Mouse (Mus musculus) brain, embryonic 14.5 days (tissue): Measurements from ENCODE around the gene Zfp148. TPM values are rescaled to one million over a fixed set of nuclear protein-coding genes. Genes with fewer than 3 reads are reported as not detected.
A peak's percentile ranks its signal among the peaks of the same experiment; 100 is the strongest.

ENCODE experiments used
- DNase-seq: peaks from one replicate; pipeline ENCODE4 v3.0.0-alpha.2; 2011; ENCODE audit warnings: low read depth
- CTCF ChIP-seq: fragments of 200-500 bp; IDR thresholded peaks from 2 replicates; pipeline ENCODE4 v1.5.1; 2012; ENCODE audit warnings: inconsistent platforms, mild to moderate bottlenecking, moderate library complexity, borderline replicate concordance; ENCODE audit not compliant: insufficient read depth, insufficient read length; ENCODE audit errors: extremely low read depth
- POLR2A ChIP-seq: fragments of 200-500 bp; IDR thresholded peaks from 2 replicates; pipeline ENCODE4 v1.6.1; 2012; ENCODE audit warnings: mild to moderate bottlenecking, inconsistent platforms, borderline replicate concordance; ENCODE audit not compliant: poor library complexity, insufficient read depth, insufficient read length, severe bottlenecking; ENCODE audit errors: extremely low read depth
- polyA plus RNA-seq: library from polyadenylated mRNA; depleted of rRNA; stranded (reverse); fragments of >200 nt; gene quantifications from 2 replicates; pipeline ENCODE4 v1.2.3, GENCODE M21; 2012

Zfp148 gene
- polyA plus RNA-seq, 1 experiment: 30.8 TPM

DNA sequence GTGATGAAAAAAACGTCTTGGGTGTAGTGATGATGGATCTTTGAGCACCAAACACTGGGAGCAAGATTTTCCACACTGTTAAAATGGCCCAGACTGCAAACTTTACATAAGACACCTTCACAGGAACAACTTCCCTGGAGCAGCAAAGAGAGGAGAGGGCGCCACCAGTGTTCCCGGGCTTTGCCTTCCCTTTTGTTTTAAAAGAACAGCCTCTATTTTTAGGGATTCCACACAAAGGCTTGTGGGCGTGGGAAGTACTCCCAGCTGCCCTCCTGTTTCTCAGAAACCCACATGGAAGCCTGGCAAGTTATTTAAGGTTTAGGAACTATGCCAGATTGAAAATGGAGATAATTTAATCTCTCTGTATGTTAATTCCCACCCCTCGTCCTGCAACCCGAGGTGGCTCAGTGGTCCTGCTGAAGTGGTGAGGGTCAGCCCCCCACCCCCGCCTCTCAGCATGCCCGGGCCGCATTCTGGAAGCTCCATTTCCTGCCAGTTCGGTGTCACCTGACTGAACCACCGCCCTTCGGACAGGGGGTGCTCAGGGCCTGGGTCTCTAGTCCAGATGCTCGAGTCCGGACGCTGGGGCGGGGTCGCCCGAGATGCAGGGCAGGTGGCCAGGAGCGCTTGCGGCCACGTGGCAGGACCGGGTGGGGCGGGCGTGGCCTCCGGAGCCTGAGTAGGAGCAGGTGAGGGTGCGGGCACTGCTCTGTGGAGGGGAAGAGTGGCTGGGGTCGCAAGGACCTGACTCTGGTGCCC, 136.3 kb downstream of the Zfp148 start, which contains the start of gene Slc12a8:
TSS of gene Slc12a8 (plus strand) at position 522 of the 759 bp plus-strand sequence.
- TF ChIP-seq CTCF (no peak), POLR2A (no peak)
- peak; percentile 67 for DNase-seq

DNA sequence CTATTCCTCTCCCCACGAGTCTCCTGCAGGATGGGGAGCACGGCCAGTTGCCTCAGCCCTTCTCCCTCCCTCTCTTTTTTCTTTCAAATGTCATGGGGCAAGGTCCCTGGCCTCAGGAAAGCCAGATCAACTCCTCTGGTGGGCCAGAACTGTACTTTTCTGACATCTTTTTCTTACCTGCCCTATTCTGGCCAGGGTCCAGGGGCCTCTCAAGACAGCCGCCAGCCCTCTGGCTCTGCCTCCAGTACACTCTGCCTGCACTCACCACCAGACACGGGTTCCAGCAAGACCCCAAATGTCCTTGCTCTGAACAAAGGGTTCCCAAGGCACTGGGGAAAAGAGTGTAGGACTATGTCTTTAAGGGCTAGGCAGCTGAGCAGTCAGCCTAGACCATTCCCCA, 137.0 kb downstream of the Zfp148 start:
- DNase-seq: peak; percentile 22
- TF ChIP-seq CTCF (no peak), POLR2A (no peak)

DNA sequence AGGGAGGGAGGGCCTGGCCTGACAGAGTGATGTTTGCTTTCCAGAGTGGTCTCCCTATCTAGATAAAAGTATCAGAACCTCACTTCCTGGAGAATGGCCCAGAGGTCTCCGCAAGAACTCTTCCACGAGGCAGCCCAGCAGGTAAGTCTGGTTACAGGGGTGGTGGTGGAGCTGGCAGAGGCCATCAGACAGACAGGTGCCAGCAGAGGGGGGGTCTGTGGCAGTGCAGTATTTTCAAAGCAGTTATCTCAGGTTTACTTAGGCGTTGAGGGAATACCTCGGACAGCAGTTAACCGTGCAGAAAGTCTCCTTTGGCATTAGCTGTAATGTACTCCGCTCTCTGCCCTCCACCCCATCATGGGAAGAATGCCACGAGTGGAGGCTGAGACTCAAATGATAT, 137.6 kb downstream of the Zfp148 start:
- TF ChIP-seq CTCF (no peak), POLR2A (no peak)
- DNase-seq: no peak

DNA sequence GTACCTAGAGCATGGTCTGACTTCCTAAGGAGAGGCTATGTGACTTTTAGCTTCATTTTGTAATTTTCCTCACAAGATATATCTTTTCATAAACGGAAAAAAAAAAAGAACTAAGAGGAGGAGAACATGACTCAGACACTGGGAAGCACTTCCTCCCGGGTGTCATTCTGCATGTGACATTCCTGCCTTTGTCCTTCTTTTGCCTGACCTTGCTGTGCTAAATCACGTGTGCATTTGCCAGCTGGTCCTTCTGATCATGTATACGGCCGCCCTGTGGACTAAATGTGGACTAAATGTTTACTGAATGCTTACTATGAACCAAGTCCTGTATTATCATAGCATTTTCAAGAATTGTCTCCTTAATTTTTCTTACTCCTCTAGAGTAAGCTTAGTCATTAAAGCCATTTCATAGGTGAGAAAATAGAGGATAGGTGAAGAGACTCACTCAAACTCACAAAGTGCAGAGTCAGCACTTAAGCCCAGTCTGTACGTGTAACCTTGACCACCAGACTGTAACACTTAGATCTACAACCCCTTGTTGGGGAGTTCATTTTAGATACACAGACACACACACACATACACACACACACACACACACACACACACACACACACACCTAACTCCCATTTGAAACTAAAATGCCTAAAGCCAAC, 139.4 kb downstream of the Zfp148 start:
- no peak for DNase-seq
- TF ChIP-seq CTCF (no peak), POLR2A (no peak)

DNA sequence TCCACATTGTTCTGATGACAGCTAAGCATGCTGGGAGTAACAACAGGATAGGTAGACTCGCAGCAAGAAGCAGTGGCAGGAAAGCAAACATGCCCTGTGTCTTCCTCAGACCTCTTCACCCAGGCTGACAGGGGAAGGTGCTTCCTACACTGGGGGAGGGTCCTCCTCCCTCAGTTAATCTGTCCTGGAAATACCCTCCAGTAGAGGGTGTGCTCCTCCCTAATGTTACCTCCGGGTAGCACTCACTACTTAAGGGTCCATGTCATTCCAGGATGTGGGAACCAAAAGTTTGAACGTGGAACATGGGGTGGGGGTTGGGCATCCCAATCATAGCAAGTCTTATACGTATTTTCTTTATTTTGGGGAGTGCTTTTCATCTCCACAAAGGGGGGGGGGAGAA, 141.9 kb downstream of the Zfp148 start:
- TF ChIP-seq POLR2A (no peak), CTCF (no peak)
- DNase-seq: no peak

DNA sequence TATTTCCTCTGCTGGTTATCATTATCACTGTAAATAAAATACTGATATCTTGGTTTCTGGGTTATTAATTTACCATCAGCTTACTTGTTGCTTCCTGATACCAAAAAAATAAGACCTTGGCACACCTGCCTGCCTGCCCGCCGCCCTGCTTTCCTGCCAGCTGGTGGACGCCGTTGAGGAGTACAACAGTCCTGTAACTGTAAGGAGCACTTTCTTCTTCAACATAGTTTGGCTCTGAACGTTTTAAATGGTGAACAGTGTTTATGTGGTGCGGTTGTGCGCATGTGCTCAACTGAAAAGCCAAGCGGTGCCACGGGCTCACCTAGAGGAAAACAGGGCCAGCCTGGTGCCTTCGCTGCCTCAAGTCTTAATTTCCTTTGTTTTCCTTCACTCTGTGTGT, 142.9 kb downstream of the Zfp148 start:
- peak; percentile 25 for DNase-seq
- TF ChIP-seq CTCF: no peak
- TF ChIP-seq POLR2A: no peak

DNA sequence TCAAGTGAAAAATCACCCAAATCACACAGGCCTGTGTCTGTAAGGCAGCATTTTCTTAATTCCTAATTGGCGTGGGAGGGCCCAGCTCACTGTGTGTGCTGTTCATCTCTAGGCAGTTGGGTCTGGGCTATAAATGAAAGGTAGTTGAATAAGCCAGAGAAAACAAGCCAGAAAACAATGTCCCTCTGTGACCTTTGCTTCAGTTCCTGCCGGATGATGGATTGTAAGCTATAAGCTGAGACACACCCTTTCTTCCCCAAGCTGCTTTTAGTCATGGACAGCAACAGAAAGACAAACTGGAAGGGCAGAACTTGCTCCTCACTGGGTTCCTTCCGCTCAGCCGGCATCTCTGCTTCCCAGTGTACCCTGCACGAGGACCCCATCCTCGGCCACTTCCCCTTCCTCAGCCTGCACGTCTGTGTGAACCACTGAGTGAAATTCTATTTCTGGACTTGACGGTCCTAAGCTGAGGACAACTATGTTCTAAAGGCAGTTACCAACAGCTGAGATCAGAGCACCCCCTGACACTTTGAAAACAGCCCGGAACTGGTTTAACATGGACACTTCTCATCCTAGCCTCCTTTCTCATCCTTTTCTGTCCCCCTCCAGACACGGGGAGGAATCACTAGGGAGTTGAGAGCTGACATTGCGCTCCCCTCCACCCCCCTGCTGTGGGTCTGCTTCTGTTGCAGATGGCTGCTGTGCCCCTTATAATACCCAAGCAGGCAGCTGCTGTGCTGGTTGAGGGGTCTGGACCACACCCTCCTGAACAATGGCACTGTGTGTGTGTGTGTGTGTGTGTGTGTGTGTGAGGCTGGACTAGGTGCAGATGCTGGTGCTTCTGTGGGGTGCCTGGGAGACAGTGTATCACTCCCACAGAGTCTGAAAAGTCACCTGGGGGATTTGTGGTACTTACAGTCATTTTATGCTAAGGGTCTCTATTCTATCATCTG, 149.1 kb downstream of the Zfp148 start:
- DNase-seq: peak; percentile 36
- TF ChIP-seq CTCF: no peak
- TF ChIP-seq POLR2A: no peak

DNA sequence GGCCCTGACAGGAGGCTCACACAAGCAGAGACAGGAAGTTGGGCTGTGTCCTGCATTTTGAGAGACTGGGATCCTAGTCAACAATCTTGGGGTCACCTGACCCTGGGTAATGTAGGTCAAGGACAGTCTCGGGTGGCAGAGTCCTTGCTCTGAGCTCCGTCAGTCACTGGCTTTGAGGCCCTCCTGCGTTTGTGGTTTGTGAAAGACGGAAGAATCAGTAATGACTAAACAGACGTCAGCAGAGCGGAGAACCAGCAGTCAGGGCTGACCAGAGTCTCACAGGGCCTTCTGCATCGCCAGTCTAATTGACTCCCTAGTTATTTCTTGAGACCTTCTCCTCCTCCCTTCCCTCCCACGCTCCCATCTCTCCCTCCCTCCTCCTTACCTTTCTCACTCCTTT, 150.5 kb downstream of the Zfp148 start:
- DNase-seq: no peak
- no peak for TF ChIP-seq POLR2A
- TF ChIP-seq CTCF: no peak

DNA sequence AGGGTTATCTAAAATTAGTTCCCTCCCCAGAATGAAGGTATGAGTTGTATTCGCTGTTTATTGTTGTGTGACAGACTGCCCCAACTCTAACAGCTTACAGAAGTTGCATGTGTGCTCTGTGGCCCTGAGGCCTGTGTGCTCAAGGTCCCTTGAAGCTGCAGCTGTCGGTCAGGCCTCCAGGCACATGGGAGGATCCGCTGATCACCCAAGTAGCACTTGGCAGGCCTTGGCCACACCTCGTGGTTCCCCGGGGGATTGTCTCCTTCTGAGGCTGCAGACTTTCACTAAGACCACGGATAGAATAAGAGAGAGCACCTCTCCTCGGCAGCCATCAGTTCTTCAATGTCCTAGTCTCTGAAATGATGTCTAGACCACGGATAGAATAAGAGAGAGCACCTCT, 155.8 kb downstream of the Zfp148 start:
- DNase-seq: no peak
- TF ChIP-seq CTCF (no peak), POLR2A (no peak)

DNA sequence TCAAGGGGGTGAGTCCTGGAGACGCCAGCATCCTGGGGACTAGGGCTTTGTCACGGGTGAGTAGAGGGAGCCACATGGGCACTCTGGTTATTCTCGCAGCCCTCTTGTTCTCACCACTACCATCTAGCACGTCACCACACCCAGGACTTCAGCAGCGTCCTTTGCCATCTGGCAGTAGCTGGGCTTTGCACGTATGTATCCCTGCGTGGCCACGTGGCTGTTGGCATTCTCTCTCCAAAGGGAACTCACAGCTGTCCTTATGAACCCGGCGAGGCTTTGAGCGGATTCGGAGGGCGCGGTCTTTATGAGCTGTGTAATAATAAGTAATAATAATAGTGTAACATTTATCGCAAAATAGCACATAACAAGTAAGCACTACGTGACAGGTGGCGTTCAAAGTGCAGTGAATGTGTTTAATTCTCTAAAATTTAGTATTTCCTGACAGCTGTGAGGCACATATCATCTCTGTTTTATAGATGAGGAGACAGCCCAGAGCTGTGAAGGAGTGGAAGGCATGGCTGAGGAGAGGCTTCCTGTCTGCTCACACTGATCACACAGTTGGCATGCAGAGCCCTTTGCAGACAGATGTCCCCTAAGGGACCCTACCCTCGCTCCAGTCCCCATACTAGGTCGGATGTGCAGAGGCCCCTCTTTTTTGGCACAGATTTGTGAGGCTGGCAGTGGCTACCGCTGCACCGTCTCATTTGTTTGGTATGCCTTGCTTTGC, 157.0 kb downstream of the Zfp148 start:
- peak; percentile 44 for DNase-seq

More for the DNA sequence above, 157.0 kb downstream of the Zfp148 start:
- TF ChIP-seq CTCF (no peak), POLR2A (no peak)
